Mouse (Mus musculus) bone marrow, adult 2 months (tissue): ENCODE data around the gene Gm16513. TPM values are rescaled to one million over a fixed set of nuclear protein-coding genes. Genes with fewer than 3 reads are reported as not detected.
"Not testable (repeated sequence)": the region's sequence is repeated elsewhere in the genome, so short reads cannot be mapped to it uniquely, and the experiment has no call there.

Experiments used
- H3K27ac ChIP-seq: fragments of 200-500 bp; 2 replicates; pipeline ENCODE4 v1.5.1; 2012; ENCODE audit warnings: low read depth, mild to moderate bottlenecking, control low read depth, inconsistent platforms, low read length; ENCODE audit not compliant: control insufficient read depth, poor library complexity, insufficient read depth
- H3K4me1 ChIP-seq: fragments of 200-500 bp; 2 replicates; pipeline ENCODE4 v1.6.1; 2011; ENCODE audit warnings: low read length; ENCODE audit not compliant: control insufficient read depth, insufficient read depth
- H3K4me3 ChIP-seq: fragments of 200-500 bp; replicated peaks from 2 replicates; pipeline ENCODE3; 2011; ENCODE audit warnings: mild to moderate bottlenecking, low read depth, low read length, control low read depth; ENCODE audit not compliant: control insufficient read depth
- WGBS: fragments of 180-500 bp; shearing (Covaris S2); methylation state at CpG from one replicate; pipeline ENCODE4 v1.1.7; 2018; 5-methylcytosine and 5-hydroxymethylcytosine counted together
- polyA plus RNA-seq: library from polyadenylated mRNA; stranded (reverse); fragments of >200 nt; gene quantifications from 2 replicates; pipeline ENCODE4 v1.2.4, GENCODE M21; 2011; ENCODE audit warnings: low replicate concordance; ENCODE audit not compliant: missing spikeins, insufficient read depth, insufficient read length

Gene Gm16513
- polyA plus RNA-seq: not detected in 2 replicates

- not testable (repeated sequence) for H3K27ac ChIP-seq, H3K4me3 ChIP-seq, H3K4me1 ChIP-seq
- no CpG with 5 or more reads among the region's 1 CpGs for WGBS
Measured at GRCm38 (mm10) chr5:95182324-95182723, at the start of gene Gm16513. Gm16513 (plus strand) TSS chr5:95182624.

Other genes starting within 250 kb of the Gm16513 start
- not detected in 2 replicates for gene Gm6367, start 194.0 kb upstream of the Gm16513 start, polyA plus RNA-seq
- gene Gm7942, start 75.7 kb upstream of the Gm16513 start, polyA plus RNA-seq: not detected in 2 replicates
- gene Gm10424, start 90.1 kb downstream of the Gm16513 start, polyA plus RNA-seq: not detected in 2 replicates
- gene Gm3259, start 123.3 kb downstream of the Gm16513 start, polyA plus RNA-seq: not detected in 2 replicates